Mouse (Mus musculus): ENCODE results near the gene Zdhhc24. TPM values are rescaled to one million over a fixed set of nuclear protein-coding genes. Genes with fewer than 3 reads are reported as not detected.

The Zdhhc24 gene
- polyA plus RNA-seq, 1 experiment from 2014 or later, result 10.9 TPM

DNA sequence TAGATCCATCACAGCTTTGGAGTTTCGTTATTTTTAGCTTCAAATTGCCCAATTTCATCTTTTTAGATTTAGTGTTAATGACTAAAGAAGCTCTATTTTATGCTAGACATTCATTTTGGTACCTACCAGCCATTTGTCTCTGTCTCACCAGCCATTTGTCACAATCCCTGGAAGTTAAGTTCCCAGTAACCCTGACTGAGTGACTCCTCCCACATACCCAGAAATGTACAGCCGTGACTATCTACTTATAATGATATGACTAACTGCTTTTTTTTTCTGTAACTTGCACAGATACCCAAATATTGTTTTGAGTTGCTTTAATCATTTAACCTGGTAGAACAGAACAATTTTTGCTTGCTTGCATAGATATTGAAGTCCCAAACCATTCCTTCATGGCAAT lies 32.6 kb upstream of the Zdhhc24 start:
- peaks cover 3% of the 10 kb centered on the region; the same call in 1 of the 2 replicates for H3K27me3 ChIP-seq (replicated peaks; ENCODE audit: control insufficient read depth, insufficient read depth, low read length)
- H3K9ac ChIP-seq (ENCODE audit: low read depth, low read length), result no peak overlapping the region
- H3K9me3 ChIP-seq (ENCODE audit: control insufficient read depth, low read length), result no peaks in the 10 kb centered on the region
- H3K4me3 ChIP-seq (ENCODE audit: low read length), result no peak overlapping the region
- 59% methylated on average over 2 of the region's 2 CpGs for WGBS
- no peak overlapping the region for H3K27ac ChIP-seq (ENCODE audit: low read length)
- H3K36me3 ChIP-seq (ENCODE audit: control insufficient read depth, insufficient read depth, low read length), result no peaks in the 10 kb centered on the region
- no peak overlapping the region for H3K4me2 ChIP-seq (ENCODE audit: low read depth, low read length)
- H3K4me1 ChIP-seq (ENCODE audit: control insufficient read depth, insufficient read depth, low read length), result no peaks in the 10 kb centered on the region
- ATAC-seq, result no peak

DNA sequence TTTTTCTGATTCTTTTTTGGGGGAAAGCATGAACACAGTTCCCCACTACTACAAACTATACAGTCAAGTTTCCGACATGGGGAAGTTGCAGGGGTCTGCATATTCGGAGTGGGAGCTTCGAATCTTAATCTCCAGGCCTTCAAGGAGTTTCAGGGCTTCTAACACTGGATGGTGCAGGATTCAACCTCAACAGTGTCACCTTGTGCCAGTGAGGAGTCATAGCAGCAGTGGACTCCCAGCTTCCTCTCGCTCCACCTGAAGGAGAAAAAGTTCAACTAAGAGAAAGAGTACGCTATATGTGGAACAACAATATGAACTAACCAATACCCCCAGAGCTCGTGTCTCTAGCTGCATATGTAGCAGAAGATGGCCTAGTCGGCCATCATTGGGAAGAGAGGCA lies 31.0 kb upstream of the Zdhhc24 start:
- 0 out of 2 replicates have a peak, but pooled peaks cover 1% of the 10 kb centered on the region for H3K27me3 ChIP-seq (replicated peaks; ENCODE audit: control insufficient read depth, insufficient read depth, low read length)
- ATAC-seq, result no peak
- no peaks in the 10 kb centered on the region for H3K36me3 ChIP-seq (ENCODE audit: control insufficient read depth, insufficient read depth, low read length)
- 29% methylated on average over 7 of the region's 7 CpGs for WGBS
- no peak overlapping the region for H3K4me2 ChIP-seq (ENCODE audit: low read depth, low read length)
- no peak overlapping the region for H3K9ac ChIP-seq (ENCODE audit: low read depth, low read length)
- no peak overlapping the region for H3K27ac ChIP-seq (ENCODE audit: low read length)
- no peak overlapping the region for H3K4me3 ChIP-seq (ENCODE audit: low read length)
- no peaks in the 10 kb centered on the region for H3K9me3 ChIP-seq (ENCODE audit: control insufficient read depth, low read length)
- H3K4me1 ChIP-seq (ENCODE audit: control insufficient read depth, insufficient read depth, low read length), result no peaks in the 10 kb centered on the region

DNA sequence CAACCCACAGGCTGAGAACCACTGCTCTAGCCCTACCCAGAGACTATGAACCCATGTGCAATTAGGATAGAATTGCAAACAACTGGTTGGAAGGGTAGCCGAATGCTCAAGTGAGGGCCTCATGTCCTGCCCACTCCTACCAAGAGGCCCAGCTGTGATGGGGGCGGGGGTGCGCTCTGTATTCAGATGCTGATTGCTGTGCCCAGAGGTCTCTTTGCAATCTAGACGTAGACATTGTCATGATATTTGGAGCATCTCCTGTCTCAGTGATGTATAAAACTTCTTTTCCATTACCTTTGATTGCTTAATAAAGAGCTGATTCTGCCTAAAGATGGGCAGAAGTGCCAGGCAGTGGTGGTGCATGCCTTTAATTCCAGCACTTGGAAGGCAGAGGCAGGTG lies 28.7 kb upstream of the Zdhhc24 start:
- no peak overlapping the region for H3K9ac ChIP-seq (ENCODE audit: low read depth, low read length)
- no peak overlapping the region for H3K27ac ChIP-seq (ENCODE audit: low read length)
- H3K4me2 ChIP-seq (ENCODE audit: low read depth, low read length), result no peak overlapping the region
- peaks cover 4% of the 10 kb centered on the region; the same call in 1 of the 2 replicates for H3K4me1 ChIP-seq (ENCODE audit: control insufficient read depth, insufficient read depth, low read length)
- no peaks in the 10 kb centered on the region for H3K9me3 ChIP-seq (ENCODE audit: control insufficient read depth, low read length)
- no peaks in the 10 kb centered on the region for H3K36me3 ChIP-seq (ENCODE audit: control insufficient read depth, insufficient read depth, low read length)
- H3K4me3 ChIP-seq (ENCODE audit: low read length), result no peak overlapping the region
- ATAC-seq, result no peak
- 0 out of 2 replicates have a peak, but pooled peaks cover 3% of the 10 kb centered on the region for H3K27me3 ChIP-seq (replicated peaks; ENCODE audit: control insufficient read depth, insufficient read depth, low read length)
- WGBS, result 45% methylated on average over 4 of the region's 4 CpGs

DNA sequence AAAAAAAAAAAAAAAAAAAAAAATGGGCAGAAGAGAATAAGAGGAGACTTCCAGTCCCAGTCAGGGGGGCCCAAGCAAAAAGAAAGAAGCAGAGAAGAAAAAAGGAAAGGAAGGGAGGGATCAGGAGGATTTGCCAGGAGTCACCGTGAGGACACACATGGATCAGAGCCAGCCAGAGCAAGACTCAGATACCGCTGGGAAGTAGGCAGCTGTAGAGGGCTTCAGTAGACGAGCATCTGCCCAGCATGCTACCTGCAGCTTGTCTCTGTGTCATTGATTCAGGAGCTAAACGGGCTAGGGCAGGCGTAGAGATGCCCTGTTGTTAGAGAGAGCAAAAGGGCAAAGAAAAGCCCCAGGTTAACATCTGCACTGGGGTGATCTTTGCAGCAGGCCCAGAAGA lies 28.2 kb upstream of the Zdhhc24 start:
- ATAC-seq, result no peak
- Histone ChIP-seq H3K27me3 (replicated peaks; ENCODE audit: control insufficient read depth, insufficient read depth, low read length) (0 out of 2 replicates have a peak, but pooled peaks cover 3% of the 10 kb centered on the region), H3K27ac (ENCODE audit: low read length) (no peak overlapping the region), H3K4me3 (ENCODE audit: low read length) (no peak overlapping the region), H3K9ac (ENCODE audit: low read depth, low read length) (no peak overlapping the region), H3K36me3 (ENCODE audit: control insufficient read depth, insufficient read depth, low read length) (no peaks in the 10 kb centered on the region), H3K4me1 (ENCODE audit: control insufficient read depth, insufficient read depth, low read length) (peaks cover 4% of the 10 kb centered on the region; the same call in 1 of the 2 replicates), H3K4me2 (ENCODE audit: low read depth, low read length) (no peak overlapping the region), H3K9me3 (ENCODE audit: control insufficient read depth, low read length) (no peaks in the 10 kb centered on the region)
- WGBS, result 45% methylated on average over 5 of the region's 5 CpGs

DNA sequence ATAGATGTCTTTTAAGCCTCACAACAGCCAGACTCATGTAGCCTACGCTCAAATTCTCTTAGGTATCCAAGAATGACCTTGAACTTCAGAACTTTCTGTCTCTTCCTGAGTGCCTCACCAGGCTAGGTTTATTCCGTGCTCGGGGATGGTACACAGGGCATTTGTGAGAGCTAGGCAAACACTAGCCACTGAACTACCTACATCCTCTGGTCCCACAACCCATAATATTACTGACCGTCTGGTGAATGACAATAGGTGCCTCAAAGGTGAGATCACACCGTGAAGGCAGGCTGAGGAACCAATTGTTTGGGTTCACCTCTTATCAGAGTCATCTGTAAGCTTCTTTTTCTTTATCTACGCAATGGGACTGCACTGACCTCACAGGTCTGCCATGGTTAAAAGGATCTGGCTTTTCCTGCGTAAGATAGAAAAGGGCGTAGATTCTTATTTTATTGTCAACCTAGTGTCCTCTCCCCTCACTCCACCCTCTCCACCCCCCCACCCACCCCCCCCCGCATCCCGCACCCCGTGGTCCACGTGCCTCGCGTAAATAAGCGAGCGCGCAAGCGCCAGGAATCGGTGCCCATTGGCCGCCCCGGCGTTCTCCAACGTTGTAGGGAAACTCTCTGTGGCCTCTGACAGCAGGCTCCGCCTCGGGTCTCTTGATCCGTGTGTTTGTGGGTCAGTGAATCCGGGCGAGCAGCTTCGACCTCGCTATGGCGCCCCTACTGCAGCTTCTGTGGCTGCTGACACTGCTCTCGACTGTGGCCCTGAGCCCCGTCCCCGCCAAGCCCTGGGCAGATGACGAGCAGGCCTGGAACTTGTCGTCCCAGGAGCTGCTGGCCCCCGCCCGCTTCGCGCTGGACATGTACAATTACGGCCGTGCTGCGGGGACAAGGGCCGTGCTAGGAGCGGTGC lies 23.7 kb upstream of the Zdhhc24 start, which contains the start of gene Ctsf:
Ctsf (plus strand) TSS at position 579 of the 918 bp plus-strand sequence.
- ATAC-seq, result peak; percentile 88
- Histone ChIP-seq H3K27ac (ENCODE audit: low read length) (no peak within 1 kb of the TSS), H3K27me3 (replicated peaks; ENCODE audit: control insufficient read depth, insufficient read depth, low read length) (0 out of 2 replicates have a peak, but pooled peaks cover 3% of the 10 kb centered on the region), H3K9ac (ENCODE audit: low read depth, low read length) (peak within 1 kb of the TSS; percentile 73), H3K36me3 (ENCODE audit: control insufficient read depth, insufficient read depth, low read length) (no peaks in the 10 kb centered on the region), H3K9me3 (ENCODE audit: control insufficient read depth, low read length) (no peaks in the 10 kb centered on the region), H3K4me2 (ENCODE audit: low read depth, low read length) (peak within 1 kb of the TSS; percentile 98), H3K4me1 (ENCODE audit: control insufficient read depth, insufficient read depth, low read length) (peaks cover 4% of the 10 kb centered on the region; the same call in 1 of the 2 replicates), H3K4me3 (ENCODE audit: low read length) (peak within 1 kb of the TSS; percentile 65)
- 3% methylated on average over 45 of the region's 45 CpGs for WGBS

DNA sequence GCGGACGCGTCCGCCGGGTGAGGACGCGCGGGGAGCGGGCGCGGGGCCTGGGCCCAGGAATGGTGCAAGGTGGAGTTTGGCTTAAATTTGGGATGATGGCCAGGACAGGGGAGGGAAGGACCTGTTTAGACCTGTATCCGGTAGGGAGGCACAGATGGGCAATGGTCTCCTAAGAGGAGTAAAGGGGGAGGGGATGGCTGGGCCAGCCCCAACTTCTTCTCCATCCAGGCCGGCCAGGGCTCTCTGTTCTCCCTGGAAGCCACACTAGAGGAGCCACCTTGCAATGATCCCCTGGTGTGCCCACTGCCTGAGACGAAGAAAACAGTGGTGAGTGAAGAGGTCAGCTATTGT lies 23.0 kb upstream of the Zdhhc24 start:
- H3K4me3 ChIP-seq (ENCODE audit: low read length), result peak overlapping the region; percentile 65
- no peak overlapping the region for H3K27ac ChIP-seq (ENCODE audit: low read length)
- H3K9me3 ChIP-seq (ENCODE audit: control insufficient read depth, low read length), result no peaks in the 10 kb centered on the region
- no peak; the same call in 1 of the 2 replicates for ATAC-seq
- peaks cover 4% of the 10 kb centered on the region; the same call in 1 of the 2 replicates for H3K4me1 ChIP-seq (ENCODE audit: control insufficient read depth, insufficient read depth, low read length)
- 4% methylated on average over 14 of the region's 14 CpGs for WGBS
- 0 out of 2 replicates have a peak, but pooled peaks cover 3% of the 10 kb centered on the region for H3K27me3 ChIP-seq (replicated peaks; ENCODE audit: control insufficient read depth, insufficient read depth, low read length)
- H3K9ac ChIP-seq (ENCODE audit: low read depth, low read length), result peak overlapping the region; percentile 73
- no peaks in the 10 kb centered on the region for H3K36me3 ChIP-seq (ENCODE audit: control insufficient read depth, insufficient read depth, low read length)
- peak overlapping the region; percentile 98 for H3K4me2 ChIP-seq (ENCODE audit: low read depth, low read length)

DNA sequence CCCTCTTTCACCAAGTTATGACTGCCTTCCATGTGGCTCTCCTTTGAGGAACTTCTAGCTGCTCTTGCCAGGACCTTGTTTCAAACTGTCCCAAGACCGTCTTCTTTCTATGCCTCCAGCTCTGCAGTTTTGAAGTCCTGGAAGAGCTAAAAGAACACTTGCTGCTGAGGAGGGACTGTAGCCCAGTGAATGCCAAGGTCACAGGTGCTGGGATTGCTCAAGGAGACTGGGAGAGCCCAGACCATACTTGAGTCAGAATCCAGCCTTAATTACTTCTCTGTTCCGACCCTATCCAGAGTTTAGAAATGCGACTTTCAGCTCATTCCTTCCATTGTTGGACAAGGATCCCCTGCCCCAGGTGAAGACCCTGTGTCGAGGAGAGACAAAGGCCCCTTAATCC lies 22.5 kb upstream of the Zdhhc24 start:
- 0 out of 2 replicates have a peak overlapping the region, but pooled peaks have one; percentile 98 for H3K4me2 ChIP-seq (ENCODE audit: low read depth, low read length)
- no peak overlapping the region for H3K27ac ChIP-seq (ENCODE audit: low read length)
- WGBS, result 75% methylated on average over 4 of the region's 4 CpGs
- H3K4me3 ChIP-seq (ENCODE audit: low read length), result peak overlapping the region; percentile 65; the same call in 1 of the 2 replicates
- H3K9ac ChIP-seq (ENCODE audit: low read depth, low read length), result no peak overlapping the region
- 0 out of 2 replicates have a peak, but pooled peaks cover 3% of the 10 kb centered on the region for H3K27me3 ChIP-seq (replicated peaks; ENCODE audit: control insufficient read depth, insufficient read depth, low read length)
- no peak for ATAC-seq
- H3K4me1 ChIP-seq (ENCODE audit: control insufficient read depth, insufficient read depth, low read length), result peaks cover 4% of the 10 kb centered on the region; the same call in 1 of the 2 replicates
- no peaks in the 10 kb centered on the region for H3K9me3 ChIP-seq (ENCODE audit: control insufficient read depth, low read length)
- H3K36me3 ChIP-seq (ENCODE audit: control insufficient read depth, insufficient read depth, low read length), result no peaks in the 10 kb centered on the region

DNA sequence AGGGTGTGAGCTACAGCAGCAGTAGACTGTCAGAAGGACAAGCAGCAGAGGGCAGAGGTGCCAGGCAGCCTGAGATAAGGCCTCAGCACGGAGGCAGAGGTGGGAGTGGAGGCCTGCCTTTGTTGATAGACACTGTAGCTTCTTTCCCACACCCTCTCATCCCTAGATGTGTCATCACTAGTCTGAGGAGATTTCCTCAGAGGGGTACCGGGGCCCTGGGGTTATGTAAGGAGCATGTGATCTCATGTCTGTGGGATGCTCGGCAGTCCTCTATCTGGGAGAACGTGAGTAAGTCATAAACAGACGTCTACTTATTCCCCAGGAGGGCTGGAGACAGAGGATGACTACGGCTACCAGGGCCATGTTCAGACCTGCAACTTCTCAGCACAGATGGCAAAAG lies 19.4 kb upstream of the Zdhhc24 start:
- Histone ChIP-seq H3K9ac (ENCODE audit: low read depth, low read length) (no peak overlapping the region), H3K27ac (ENCODE audit: low read length) (no peak overlapping the region), H3K9me3 (ENCODE audit: control insufficient read depth, low read length) (no peaks in the 10 kb centered on the region), H3K4me2 (ENCODE audit: low read depth, low read length) (no peak overlapping the region), H3K4me1 (ENCODE audit: control insufficient read depth, insufficient read depth, low read length) (peaks cover 4% of the 10 kb centered on the region; the same call in 1 of the 2 replicates), H3K36me3 (ENCODE audit: control insufficient read depth, insufficient read depth, low read length) (no peaks in the 10 kb centered on the region), H3K4me3 (ENCODE audit: low read length) (no peak overlapping the region), H3K27me3 (replicated peaks; ENCODE audit: control insufficient read depth, insufficient read depth, low read length) (no peaks in the 10 kb centered on the region)
- ATAC-seq, result peak; percentile 73
- 67% methylated on average over 6 of the region's 6 CpGs for WGBS

DNA sequence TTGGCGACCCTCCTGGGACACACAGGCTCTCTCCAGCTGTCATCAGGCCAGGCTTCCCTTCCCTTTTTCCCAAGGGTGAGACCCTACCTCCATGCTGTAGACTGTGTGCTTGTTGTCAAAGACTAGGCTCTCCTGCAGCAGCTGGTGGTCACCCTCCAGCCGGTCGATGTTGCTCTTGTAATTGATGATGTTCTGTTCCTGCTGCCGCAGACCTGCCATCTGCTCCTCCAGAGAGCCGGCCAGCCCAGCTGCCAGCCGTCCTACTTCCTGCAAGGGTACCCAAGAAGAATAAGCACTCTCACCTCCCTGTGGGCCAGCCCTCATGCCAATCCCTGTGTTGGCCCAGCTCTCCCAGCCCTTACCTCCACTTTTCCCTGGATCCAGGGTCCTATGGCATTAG lies 15.4 kb upstream of the Zdhhc24 start:
- Histone ChIP-seq H3K9ac (ENCODE audit: low read depth, low read length) (no peak overlapping the region), H3K4me3 (ENCODE audit: low read length) (no peak overlapping the region), H3K27me3 (replicated peaks; ENCODE audit: control insufficient read depth, insufficient read depth, low read length) (no peaks in the 10 kb centered on the region), H3K9me3 (ENCODE audit: control insufficient read depth, low read length) (no peaks in the 10 kb centered on the region), H3K4me2 (ENCODE audit: low read depth, low read length) (no peak overlapping the region), H3K27ac (ENCODE audit: low read length) (no peak overlapping the region), H3K4me1 (ENCODE audit: control insufficient read depth, insufficient read depth, low read length) (peaks cover 4% of the 10 kb centered on the region; the same call in 1 of the 2 replicates), H3K36me3 (ENCODE audit: control insufficient read depth, insufficient read depth, low read length) (no peaks in the 10 kb centered on the region)
- WGBS, result 54% methylated on average over 6 of the region's 6 CpGs
- no peak for ATAC-seq

Data from intestine, embryonic 16.5 days (tissue).